Mouse (Mus musculus) kidney, adult 10 weeks (tissue): ENCODE results near the gene Rhox8. TPM values are rescaled to one million over a fixed set of nuclear protein-coding genes. Genes with fewer than 3 reads are reported as not detected.

ENCODE experiments used
- polyA plus RNA-seq: library from polyadenylated mRNA; stranded (reverse); fragments of 350-450 nt; fragmentation: Illumina TruSeq; extraction: RNeasy Lipid Tissue Mini Kit (QIAGEN cat#74804); gene quantifications from one replicate; pipeline ENCODE4 v1.2.3, GENCODE M21; 2014; ENCODE audit warnings: low read depth, low replicate concordance

The Rhox8 gene
- polyA plus RNA-seq = not detected

DNA sequence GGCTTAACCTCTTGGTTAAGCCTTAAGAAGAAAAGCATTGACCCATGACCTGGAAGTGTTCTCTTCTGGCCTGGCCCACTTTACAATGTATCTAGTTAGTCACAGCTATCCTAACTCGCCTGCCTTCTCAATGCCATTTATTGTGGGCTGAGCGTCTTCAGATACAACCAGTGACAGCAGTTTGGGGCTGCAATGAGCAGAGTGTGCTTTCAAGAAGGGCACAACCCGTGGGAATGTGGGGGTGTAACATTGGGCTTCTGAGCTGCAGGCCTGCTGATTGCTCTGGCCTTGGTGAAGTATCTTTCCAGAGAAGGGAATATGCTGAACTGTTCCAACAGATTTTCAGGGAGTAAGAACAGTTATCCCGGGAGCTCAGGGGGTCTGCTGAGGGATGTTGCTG is at the start of gene Rhox8:
Rhox8 (minus strand) TSS at position 101 of the 400 bp plus-strand sequence.

DNA sequence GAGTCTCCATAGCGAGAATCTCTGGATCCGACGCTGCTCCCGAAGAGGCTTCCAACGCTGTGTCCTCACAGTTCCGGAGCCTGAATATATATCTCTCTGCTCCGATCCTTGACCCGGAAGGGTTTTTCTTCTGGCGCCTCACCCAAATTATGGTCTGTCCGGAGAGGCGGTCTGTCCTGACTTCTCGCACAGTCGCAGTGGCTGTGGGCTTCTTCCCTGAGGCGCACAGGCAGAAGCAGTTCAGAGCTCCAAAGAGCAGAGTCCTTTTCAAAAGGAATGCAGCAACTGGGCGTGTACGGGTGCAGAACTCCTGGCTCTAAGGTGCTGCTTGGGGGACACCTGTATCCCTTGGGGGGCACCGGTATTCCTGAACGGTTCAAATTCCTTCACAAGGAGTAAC is 22.9 kb upstream of the Rhox8 start, which contains the start of gene Rhox9:
Rhox9 (minus strand) TSS at position 101 of the 400 bp plus-strand sequence.

DNA sequence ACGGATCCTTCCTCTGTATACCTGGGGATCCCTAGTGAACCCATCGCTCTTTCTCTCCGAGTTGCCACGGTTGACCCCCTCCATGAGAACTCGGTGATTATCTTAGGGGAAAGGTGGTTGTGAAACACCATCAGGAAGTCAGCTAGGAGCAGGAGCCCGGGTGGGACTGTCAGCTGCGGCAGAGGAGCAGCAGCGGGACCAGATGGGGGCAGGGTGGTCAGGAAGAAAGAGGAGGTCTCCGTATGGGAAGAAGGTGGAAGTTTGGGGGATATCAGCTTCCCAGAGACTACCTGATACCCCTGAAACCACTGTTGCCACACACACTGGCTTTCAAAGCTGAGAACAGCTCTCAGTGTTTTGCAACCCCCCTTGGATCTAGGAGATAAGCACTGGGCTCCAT is 18.4 kb upstream of the Rhox8 start, which contains the start of gene Rhox7b:
Rhox7b (minus strand) TSS at position 101 of the 400 bp plus-strand sequence.

DNA sequence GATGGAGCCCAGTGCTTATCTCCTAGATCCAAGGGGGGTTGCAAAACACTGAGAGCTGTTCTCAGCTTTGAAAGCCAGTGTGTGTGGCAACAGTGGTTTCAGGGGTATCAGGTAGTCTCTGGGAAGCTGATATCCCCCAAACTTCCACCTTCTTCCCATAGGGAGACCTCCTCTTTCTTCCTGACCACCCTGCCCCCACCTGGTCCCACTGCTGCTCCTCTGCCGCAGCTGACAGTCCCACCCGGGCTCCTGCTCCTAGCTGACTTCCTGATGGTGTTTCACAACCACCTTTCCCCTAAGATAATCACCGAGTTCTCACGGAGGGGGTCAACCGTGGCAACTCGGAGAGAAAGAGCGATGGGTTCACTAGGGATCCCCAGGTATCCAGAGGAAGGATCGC is 47.4 kb downstream of the Rhox8 start, which contains the start of gene Rhox7a:
Rhox7a (plus strand) TSS at position 301 of the 400 bp plus-strand sequence.

DNA sequence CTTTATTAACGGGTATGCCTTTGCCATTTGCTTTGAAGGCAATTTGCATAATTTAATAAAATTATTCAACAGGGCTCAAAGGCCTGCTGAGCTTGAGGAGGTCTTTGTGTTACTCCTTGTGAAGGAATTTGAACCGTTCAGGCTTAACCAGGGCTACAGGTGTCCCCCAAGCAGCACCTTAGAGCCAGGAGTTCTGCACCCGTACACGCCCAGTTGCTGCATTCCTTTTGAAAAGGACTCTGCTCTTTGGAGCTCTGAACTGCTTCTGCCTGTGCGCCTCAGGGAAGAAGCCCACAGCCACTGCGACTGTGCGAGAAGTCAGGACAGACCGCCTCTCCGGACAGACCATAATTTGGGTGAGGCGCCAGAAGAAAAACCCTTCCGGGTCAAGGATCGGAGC is 52.1 kb downstream of the Rhox8 start, which contains the start of gene Rhox6:
Rhox6 (plus strand) TSS at position 301 of the 400 bp plus-strand sequence.

Other genes with a start within 250 kb of the Rhox8 start
- not detected for gene Rhox2g, start 235.5 kb downstream of the Rhox8 start, polyA plus RNA-seq
- not detected for gene Rhox4g, start 227.6 kb downstream of the Rhox8 start, polyA plus RNA-seq
- not detected for gene Rhox3h, start 210.2 kb downstream of the Rhox8 start, polyA plus RNA-seq
- not detected for gene Rhox2h, start 205.7 kb downstream of the Rhox8 start, polyA plus RNA-seq
- gene Rhox5, start 74.1 kb downstream of the Rhox8 start, polyA plus RNA-seq = not detected
- gene Rhox6, start 52.0 kb downstream of the Rhox8 start, polyA plus RNA-seq = not detected
- not detected for gene Rhox7a, start 47.3 kb downstream of the Rhox8 start, polyA plus RNA-seq
- gene Rhox7b, start 18.3 kb upstream of the Rhox8 start, polyA plus RNA-seq = not detected
- gene Rhox9, start 22.8 kb upstream of the Rhox8 start, polyA plus RNA-seq = not detected
- not detected for gene Btg1-ps1, start 139.9 kb upstream of the Rhox8 start, polyA plus RNA-seq
- not detected for gene Btg1-ps2, start 164.2 kb upstream of the Rhox8 start, polyA plus RNA-seq
- gene Rhox10, start 187.5 kb upstream of the Rhox8 start, polyA plus RNA-seq = not detected
- gene Rhox11, start 206.2 kb upstream of the Rhox8 start, polyA plus RNA-seq = not detected
- not detected for gene Rhox12, start 232.0 kb upstream of the Rhox8 start, polyA plus RNA-seq
- not detected for gene Rhox13, start 242.3 kb upstream of the Rhox8 start, polyA plus RNA-seq